Mouse (Mus musculus) 3T3-L1 (cell line): ENCODE data around the gene Taf4.

ENCODE experiments used
- DNase-seq: peaks from one replicate; pipeline ENCODE4 v3.0.0-alpha.2; 2015; ENCODE audit warnings: low read depth, low spot score

Taf4 gene

DNA sequence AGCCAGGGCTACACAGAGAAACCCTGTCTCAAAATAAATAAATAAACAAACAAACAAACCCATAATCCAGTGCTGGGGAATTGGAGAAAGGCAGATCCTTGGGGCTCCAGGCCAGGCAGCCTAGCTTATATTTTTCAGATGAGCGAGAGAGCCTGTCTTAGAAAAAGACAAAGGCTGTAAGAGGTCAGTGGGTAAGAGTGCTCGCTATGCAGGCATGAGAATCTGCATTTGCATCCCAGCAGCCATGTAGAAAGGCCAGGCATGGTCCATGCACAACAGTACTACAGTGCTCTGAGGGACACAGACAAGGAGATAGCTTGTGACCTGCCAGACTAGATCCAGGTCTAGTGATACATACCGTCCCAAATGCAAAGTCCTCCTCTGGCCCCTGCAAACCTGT, 6.3 kb upstream of the Taf4 start:
- no peak for DNase-seq

DNA sequence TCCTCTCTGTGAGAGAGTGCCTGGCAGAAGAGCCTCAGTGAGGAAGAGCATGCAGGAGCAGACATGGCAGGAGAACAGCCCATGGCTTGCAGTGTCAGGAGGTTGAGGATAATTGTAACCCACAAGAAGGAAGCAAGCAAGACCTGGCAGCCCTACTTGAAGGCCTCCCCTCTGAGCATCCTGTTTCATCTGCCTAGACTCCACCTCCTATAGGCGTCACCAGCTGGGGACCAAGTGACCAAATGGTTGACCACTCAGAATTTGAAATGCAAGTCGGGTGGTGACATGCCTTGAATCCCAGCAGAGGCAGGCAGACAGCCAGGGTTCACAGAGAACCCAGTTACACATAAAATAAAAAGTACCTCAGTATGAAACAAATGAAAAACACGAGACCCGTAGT, 4.2 kb upstream of the Taf4 start:
- DNase-seq: peak; percentile 56

DNA sequence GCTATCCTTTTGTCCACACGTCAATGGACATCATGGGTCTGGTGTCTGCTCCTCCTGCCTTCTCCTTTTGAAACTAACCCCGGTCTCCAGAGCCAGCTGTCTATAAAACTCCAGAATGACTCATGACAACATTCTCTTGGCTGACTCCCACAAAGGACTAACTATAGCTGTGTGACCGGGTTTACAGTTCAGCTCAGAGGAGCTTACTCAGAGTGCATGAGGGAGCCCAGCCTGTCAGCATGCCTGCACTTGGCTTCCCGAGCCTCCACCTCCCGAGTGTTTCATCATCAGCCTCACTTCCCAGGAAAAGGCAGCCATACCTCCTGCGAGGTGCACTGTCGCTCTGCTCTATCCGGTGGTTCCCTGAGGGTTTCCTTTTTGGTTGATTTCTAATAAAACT, 3.4 kb upstream of the Taf4 start:
- DNase-seq: peak; percentile 98

DNA sequence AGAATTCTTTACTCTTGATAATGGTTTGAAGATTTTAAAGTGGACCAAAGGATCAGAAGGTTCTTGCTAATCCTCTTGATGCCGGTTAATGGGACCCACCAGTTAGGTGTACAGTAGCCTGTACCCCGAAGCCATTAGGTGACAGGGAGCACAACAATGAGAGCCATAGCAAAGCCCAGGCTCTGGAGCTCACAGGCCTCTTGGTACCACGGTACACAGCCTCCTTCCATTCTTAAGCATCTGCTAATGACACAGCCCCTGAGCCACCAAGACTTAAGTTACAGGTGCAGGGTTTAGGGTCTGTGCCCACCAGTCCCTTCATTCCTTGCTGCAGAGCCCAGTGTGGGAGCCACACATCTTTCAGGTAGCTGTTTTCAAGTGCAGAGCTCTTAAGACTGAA, 1.8 kb upstream of the Taf4 start:
- DNase-seq: no peak

DNA sequence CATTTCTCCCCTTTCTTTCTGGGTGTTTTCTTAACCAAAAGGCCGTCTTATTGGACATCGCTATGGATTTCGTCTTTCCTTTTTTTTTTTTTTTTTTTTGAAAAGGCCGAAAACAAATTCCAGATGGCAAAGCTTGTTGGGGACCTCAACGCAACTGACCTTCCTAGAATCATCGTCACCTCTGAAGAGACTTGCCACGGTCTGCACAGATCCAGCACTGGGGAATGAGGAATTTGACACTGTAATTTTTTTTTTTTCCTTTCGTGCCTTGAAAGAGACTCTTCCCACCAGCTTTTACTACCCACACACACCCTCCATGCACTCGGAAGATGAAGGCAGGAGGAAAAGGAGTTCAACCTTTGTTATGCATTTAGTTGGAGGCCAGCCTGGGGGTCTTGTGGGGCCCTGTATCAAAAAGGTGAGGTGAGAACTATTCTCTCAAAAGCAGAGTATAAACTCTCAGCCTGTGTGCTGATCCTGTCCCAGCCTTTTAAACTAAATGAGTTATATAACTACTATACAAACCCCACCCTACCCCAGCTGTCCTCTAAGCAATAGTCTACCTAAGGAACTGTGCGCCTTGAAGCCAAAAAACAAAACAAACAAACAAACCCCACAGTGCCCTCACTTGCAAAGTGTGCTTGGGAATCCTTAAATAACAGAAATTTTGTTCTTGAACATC, 1.0 kb upstream of the Taf4 start:
- peak; percentile 32 for DNase-seq

- DNase-seq: no peak
Observed at GRCm38 (mm10) chr2:179976295-179976627, 185 bp downstream of the Taf4 start.

- DNase-seq: no peak
Observed at GRCm38 (mm10) chr2:179975851-179976250, 595 bp downstream of the Taf4 start.

DNA sequence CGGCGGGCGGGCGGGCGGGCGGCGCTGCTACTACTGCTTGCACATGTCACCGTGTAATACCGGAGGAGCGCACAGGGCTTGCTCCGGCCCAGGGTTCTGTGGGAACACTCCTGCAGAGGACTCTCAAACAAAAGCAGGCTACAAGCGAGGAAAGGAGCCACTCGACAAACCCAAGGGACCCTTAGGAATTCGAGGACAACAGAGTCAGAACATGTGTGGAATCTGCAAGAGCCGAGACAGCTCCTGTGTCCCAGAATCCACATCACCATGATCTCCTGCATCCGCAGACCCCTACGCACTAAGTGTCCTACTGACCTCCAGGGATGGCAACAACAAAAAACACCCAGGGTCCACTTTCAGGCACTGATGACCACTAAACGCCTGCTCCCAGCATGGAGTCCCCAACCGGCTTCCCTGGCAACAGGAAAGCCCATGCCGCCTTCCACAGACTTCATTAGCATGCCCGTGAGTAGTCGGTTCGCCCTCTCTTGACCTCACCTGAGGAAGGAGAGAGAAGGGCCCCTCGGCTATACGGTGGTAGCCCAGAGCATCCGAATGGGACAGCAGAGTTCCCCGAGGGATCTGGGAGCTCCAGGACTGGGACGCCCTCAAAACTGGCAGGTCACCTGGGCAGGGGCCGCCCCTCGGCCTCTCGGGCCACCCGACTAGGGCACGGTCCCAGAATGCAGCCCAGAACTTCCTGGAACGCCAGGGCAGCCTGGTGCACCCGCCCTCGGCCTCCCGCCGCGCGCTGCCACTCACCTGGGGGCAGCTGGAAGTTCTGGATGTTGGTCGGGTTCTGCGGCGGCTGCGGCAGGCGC, 1.6 kb downstream of the Taf4 start:
- no peak for DNase-seq

DNA sequence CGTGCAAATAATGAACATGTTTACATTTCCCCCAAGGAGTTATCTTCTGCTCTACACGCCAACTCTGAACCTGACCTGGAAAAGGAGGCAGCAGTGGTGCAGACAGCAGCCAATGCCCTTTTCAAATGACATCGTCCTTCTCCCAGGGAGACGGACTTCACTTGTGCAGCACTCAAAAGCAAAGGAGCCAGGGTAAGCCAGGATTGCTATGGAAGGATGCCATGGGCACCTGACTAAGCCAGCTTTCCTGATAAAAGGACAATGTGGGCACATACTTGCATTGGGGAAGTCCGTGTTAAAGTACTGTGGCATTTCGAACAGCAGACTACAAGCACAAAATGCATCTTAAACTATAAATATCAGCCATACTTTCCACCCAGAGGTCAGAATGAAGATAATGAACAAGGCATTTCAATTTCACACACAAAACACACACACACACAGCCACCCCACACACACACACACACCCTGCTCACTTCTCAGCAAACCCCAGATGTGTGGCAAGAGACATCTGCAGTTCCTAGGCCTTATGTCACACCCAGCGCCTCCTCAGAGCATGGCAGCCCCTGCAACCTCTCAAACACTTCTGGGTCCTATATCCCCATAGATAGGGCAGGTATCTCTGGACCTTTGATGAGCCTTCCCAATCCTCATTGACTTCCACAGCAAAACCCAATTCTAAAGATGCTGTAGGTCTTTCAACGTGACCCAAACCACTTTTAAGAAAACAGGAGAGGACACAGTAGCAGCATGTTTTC, 2.4 kb downstream of the Taf4 start:
- DNase-seq: no peak

DNA sequence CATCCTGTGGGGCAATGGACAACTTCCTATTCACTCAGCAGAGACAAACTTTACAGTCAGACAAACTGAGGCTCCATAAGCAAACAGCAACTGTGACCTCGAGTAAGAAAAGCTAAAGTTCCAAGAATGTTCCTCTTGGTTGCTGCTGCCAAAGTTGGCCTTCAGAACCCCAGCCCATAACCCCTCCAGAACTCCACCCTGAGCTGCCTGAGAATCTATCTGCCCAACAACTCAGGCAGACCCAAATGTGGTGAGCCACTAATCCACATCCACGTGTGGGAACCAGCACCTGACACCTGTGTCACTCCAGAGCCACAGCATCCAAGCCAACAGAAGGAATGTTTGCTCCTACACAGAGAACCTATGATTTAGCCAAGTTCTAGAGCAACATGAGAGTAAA, 4.0 kb downstream of the Taf4 start:
- DNase-seq: no peak

DNA sequence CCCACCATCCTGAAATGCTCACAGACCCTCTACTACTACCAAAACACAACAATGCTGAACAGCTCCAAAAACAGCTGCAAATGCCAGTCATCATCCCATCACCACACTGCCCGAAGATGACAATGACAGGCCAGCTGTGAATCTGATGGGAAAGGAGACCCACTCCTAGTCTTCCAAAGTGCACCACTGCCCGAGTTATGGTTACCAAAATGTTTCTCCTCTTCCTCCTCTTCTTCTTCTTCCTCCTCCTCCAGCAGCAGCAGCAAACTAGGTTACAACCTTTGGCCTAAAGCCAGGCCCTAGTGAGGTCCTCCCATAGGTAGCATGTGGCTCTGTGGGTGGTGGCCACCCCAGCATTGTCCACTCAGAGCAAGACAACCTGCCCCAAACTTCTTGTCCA, 4.6 kb downstream of the Taf4 start:
- no peak for DNase-seq

- no peak for DNase-seq
Observed at GRCm38 (mm10) chr2:179969137-179969536, 7.3 kb downstream of the Taf4 start.

GRCm38 (mm10) chr2:179967633-179968032, 8.8 kb downstream of the Taf4 start:
- no peak for DNase-seq

- DNase-seq: no peak
Observed at GRCm38 (mm10) chr2:179961420-179961819, 15.0 kb downstream of the Taf4 start.

DNA sequence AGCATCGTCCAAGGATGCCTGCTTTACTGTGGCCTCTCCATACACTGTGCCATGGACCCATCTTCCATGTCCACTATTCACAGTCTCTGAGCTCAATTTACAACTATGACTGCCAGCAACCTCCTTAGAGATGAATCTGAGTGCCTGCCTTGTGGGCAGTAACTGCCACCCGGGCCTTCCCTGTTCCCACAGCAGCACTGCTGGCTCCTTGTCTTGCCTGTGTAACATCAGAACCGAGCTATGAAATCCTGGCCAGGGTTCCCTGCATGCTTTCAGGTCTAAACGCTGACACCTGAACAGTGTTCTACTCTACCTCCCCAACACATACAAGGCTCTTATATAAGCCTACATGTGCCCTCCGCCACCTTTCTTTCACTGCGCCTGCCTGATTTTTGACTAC, 16.1 kb downstream of the Taf4 start:
- DNase-seq: no peak

- peak; percentile 26 for DNase-seq
Observed at GRCm38 (mm10) chr2:179959391-179959790, 17.1 kb downstream of the Taf4 start.

DNA sequence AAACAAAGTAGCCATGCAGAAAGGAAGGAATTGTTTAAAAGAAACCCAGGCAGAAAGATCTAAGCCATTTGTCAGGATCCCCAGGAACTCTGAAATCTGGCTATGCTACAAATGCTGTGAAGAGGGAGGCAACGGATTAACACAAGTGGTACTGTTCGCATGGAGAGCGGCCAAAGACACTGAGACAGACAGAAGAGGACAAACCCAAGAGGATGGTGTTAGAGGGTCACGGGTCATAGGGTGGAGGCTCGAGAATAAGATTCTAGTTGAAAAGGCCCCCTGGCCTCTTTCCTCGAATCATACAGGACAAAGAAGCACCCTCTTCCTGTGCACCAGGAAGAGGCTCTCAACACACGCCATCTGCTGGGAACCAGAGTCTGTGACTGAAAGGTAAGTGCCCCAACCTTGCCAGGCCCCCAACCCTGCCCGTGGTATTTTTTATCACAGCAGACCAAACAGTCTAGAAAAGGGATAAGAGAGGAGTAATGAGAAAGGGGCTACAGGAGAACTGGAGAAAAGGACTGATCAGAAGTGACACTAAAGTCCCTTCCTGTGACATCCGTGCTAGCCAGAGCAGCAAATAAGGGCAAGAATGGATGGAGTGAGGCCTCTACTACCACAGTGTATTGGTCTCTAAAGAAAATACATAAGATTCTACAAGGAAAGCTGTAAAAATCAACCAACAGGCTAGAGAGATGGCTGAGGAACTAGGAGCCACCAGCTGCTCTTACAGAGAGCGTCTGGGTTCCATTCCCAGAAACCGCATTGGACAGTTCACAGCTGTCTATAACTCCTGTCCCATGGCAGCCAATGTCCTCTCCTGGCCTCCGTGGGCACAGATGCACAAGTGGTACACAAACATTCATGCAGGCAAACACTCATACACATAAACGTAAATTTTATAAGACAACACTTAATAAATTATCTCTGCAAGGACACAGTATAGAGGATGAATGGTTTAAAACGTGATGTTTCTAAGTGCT, 24.6 kb downstream of the Taf4 start:
- DNase-seq: no peak

DNA sequence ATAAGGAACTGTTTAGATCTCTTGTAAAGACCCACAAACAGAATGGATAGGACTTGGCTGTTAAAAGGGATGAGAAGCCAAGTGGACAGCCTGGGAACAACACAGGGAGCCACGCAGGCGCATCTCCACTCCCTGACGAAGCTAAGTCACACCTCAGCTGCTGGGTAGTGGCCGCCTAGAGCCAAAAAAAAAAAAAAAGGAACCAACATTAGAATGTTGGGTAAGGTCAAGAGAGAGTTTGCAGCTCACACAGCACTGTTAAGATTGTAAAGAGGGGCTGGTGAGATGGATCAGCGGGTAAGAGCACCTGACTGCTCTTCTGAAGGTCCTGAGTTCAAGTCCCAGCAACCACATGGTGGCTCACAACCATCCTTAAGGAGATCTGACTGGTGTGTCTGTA, 27.6 kb downstream of the Taf4 start:
- no peak for DNase-seq

GRCm38 (mm10) chr2:179947607-179948006, 28.8 kb downstream of the Taf4 start:
- DNase-seq: no peak

- no peak for DNase-seq
Observed at GRCm38 (mm10) chr2:179946496-179946895, 29.9 kb downstream of the Taf4 start.

DNA sequence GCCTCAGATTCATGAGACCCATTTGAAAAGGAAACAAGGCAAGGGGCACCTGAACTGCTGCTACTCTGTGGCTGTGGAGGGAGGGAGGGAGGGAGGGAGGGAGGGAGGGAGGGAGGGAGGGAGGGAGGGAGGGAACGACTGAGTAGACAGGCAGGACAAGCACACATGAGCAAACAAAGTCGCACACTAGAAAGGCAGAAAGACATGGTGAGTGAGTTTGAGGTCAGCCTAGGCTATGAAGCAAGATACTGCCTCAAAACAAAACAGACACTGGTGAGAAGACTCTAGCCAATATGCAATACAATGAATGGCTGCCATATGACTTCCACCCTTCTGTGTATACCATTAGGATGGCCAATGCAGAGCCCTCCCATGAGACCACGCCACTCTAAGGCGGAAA, 31.4 kb downstream of the Taf4 start:
- no peak for DNase-seq
